Mouse (Mus musculus) lung, postnatal 0 days (tissue): ENCODE results near the gene Syt6. TPM values are rescaled to one million over a fixed set of nuclear protein-coding genes. Genes with fewer than 3 reads are reported as not detected.
A peak's percentile ranks its signal among the peaks of the same experiment; 100 is the strongest.

ENCODE experiments used
- ATAC-seq: fragments of 200-750 bp; cut with Nextera tagmentation; 2 replicates; pipeline ENCODE4 v1.8.0; 2017; ENCODE audit warnings: moderate library complexity
- DNase-seq: peaks from one replicate; pipeline ENCODE4 v3.0.0-alpha.2; 2016; ENCODE audit warnings: low spot score
- H3K27ac ChIP-seq: fragments of 300-500 bp; sonication (generic); 2 replicates; pipeline ENCODE4 v1.5.1; 2014; ENCODE audit warnings: antibody characterized with exemption, mild to moderate bottlenecking, low read length, mixed read lengths
- H3K27me3 ChIP-seq: fragments of 300-500 bp; sonication (generic); replicated peaks from 2 replicates; pipeline ENCODE4 v1.6.1; 2014; ENCODE audit warnings: low read length, mixed read lengths; ENCODE audit not compliant: insufficient read depth
- H3K36me3 ChIP-seq: fragments of 300-500 bp; sonication (generic); 2 replicates; pipeline ENCODE4 v1.6.1; 2014; ENCODE audit warnings: low read length, mixed read lengths; ENCODE audit not compliant: insufficient read depth
- H3K4me1 ChIP-seq: fragments of 300-500 bp; sonication (generic); 2 replicates; pipeline ENCODE4 v1.6.1; 2014; ENCODE audit warnings: antibody characterized with exemption, low read depth, low read length, mixed read lengths; ENCODE audit not compliant: insufficient read depth
- H3K4me2 ChIP-seq: fragments of 300-500 bp; sonication (generic); replicated peaks from 2 replicates; pipeline ENCODE4 v1.6.1; 2014; ENCODE audit warnings: low read depth, mild to moderate bottlenecking, low read length, moderate library complexity, mixed read lengths
- H3K4me3 ChIP-seq: fragments of 300-500 bp; sonication (generic); 2 replicates; pipeline ENCODE4 v1.5.1; 2014; ENCODE audit warnings: low read depth, low read length
- H3K9ac ChIP-seq: fragments of 300-500 bp; sonication (generic); replicated peaks from 2 replicates; pipeline ENCODE4 v1.6.1; 2014; ENCODE audit warnings: low read depth, mild to moderate bottlenecking
- H3K9me3 ChIP-seq: fragments of 300-500 bp; sonication (generic); 2 replicates; pipeline ENCODE4 v1.6.1; 2016; ENCODE audit warnings: low read length, mixed read lengths
- CTCF ChIP-seq: IDR thresholded peaks from 2 replicates; pipeline ENCODE4 v1.5.1; 2016; ENCODE audit warnings: antibody characterized with exemption, mild to moderate bottlenecking
- EP300 ChIP-seq: IDR thresholded peaks from 2 replicates; pipeline ENCODE4 v1.6.1; 2016; ENCODE audit warnings: antibody characterized with exemption, mild to moderate bottlenecking, control low read depth
- WGBS: fragments of 180-500 bp; shearing (Covaris S2); extraction: QIAGEN DNeasy Blood & Tissue Kit; methylation state at CpG from one replicate; pipeline ENCODE4 v1.1.7; 2014; 5-methylcytosine and 5-hydroxymethylcytosine counted together
- polyA plus RNA-seq: library from polyadenylated mRNA; unstranded; fragments of >200 nt; fragmentation: Nextera tagmentation; extraction: Ambion mirVana; gene quantifications from 2 replicates; pipeline ENCODE4 v1.2.1, GENCODE M21; 2015

Syt6 gene
- polyA plus RNA-seq, 1 experiment from 2014 or later, result 2.3 TPM

DNA sequence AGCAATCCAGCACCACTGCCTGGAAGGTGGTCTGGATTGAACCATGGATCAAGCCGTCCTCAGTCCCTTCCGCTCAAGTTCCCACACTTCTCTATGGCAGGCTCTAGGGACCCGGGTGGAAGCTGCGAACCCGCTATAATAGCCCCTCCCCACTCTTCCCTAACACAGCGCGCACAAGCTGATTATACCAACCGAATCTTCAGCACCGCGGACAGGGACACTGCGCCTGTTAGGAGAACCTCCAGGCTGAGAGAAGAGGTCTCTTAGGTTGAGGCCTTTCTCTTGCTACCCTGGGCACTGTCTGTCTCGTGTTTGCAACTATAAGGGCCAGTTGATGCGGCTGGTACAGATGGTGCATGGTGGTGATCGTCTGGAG is 1.3 kb upstream of the Syt6 start:
- DNase-seq (peak; percentile 82), ATAC-seq (peak; percentile 74)
- 0 out of 2 replicates have a peak, but pooled peaks cover 3% of the 10 kb centered on the region for H3K4me1 ChIP-seq
- no peak overlapping the region for H3K27ac ChIP-seq
- TF ChIP-seq EP300, result no peak
- no peak for TF ChIP-seq CTCF
- no peak overlapping the region for H3K9ac ChIP-seq
- no peaks in the 10 kb centered on the region for H3K9me3 ChIP-seq
- H3K4me3 ChIP-seq, result no peak overlapping the region
- no peak overlapping the region for H3K4me2 ChIP-seq
- peaks cover 39% of the 10 kb centered on the region for H3K27me3 ChIP-seq
- no peaks in the 10 kb centered on the region for H3K36me3 ChIP-seq
- WGBS, result under 1% methylated on average over 14 of the region's 14 CpGs

DNA sequence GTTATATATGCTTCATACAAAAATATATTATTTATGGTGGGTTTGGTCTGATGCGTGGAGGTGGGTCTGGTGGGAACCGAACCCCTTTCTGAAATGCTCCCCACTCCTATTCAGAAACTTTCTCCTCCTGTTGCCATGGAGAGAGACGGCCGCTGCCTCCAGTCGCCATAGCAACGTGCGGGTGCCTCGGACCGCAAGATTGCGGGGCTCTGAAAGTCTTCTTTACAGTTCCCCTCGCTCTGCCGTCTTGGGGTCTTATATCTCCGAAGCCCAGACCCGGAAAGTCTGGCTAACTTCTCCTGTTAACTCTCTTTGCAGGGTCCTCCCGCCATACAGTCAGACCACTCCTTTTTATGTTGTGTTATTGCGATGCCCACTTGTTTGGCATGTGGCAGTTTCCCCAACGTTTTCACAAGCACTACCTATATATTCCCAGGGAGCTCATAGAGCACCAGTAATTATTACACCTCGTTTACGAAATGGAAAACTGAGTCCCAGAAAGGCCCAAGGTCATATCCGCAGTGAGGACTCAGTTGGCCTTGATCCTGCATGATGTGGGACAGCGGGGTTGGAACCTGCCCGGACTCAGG is 370 bp upstream of the Syt6 start:
- Histone ChIP-seq H3K27me3 (peaks cover 39% of the 10 kb centered on the region), H3K9me3 (no peaks in the 10 kb centered on the region), H3K4me3 (no peak overlapping the region), H3K4me2 (peak overlapping the region; percentile 71; the same call in 1 of the 2 replicates), H3K36me3 (no peaks in the 10 kb centered on the region), H3K9ac (no peak overlapping the region), H3K27ac (no peak overlapping the region), H3K4me1 (0 out of 2 replicates have a peak, but pooled peaks cover 3% of the 10 kb centered on the region)
- DNase-seq (no peak), ATAC-seq (no peak)
- TF ChIP-seq CTCF, result no peak
- no peak for TF ChIP-seq EP300
- 19% methylated on average over 22 of the region's 22 CpGs for WGBS

DNA sequence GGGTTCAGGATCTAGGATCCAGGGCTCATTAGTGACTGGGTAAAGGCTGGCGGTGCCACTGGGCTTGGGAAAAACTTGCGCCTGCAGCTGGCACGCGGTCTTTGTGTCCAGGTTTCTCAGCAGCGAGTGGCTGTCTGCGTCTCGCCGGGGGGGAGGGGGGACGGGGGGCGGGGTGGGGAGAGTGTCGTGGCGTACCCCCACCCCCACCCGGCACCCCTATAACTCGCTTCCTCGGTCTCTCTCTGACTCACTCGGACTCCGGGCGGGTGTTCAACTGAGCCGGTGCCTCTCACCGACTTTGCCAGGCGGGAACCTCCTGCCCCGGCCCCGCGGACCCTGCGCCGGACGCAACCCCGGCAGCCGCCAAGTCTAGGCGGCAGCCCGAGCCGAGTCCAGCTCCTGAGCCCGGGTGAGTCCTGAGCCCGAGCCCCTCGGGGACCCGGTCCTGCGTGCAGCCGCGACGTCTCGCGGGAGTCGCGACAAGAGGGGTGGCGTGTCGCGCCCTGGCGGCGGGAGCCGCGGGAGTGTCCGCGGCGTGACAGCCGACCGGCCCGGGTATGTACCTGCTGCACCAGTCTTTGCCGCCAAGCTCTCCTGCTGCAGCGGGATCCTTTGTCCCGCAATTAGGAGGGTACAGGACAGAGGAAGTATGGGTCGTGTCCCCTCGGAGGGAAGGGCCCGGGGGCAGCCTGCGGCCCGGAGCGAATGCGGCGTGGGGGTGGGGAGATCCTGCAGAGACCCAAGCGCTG is 1.0 kb downstream of the Syt6 start:
- H3K9me3 ChIP-seq, result no peaks in the 10 kb centered on the region
- DNase-seq (peak; percentile 12), ATAC-seq (peak; percentile 30)
- H3K9ac ChIP-seq, result no peak overlapping the region
- no peaks in the 10 kb centered on the region for H3K36me3 ChIP-seq
- peaks cover 39% of the 10 kb centered on the region for H3K27me3 ChIP-seq
- H3K4me2 ChIP-seq, result peak overlapping the region; percentile 71
- 2% methylated on average over 57 of the region's 69 CpGs for WGBS
- 0 out of 2 replicates have a peak, but pooled peaks cover 3% of the 10 kb centered on the region for H3K4me1 ChIP-seq
- peak overlapping the region; percentile 43 for H3K4me3 ChIP-seq
- H3K27ac ChIP-seq, result no peak overlapping the region
- TF ChIP-seq EP300, result no peak
- TF ChIP-seq CTCF, result peak; percentile 36

DNA sequence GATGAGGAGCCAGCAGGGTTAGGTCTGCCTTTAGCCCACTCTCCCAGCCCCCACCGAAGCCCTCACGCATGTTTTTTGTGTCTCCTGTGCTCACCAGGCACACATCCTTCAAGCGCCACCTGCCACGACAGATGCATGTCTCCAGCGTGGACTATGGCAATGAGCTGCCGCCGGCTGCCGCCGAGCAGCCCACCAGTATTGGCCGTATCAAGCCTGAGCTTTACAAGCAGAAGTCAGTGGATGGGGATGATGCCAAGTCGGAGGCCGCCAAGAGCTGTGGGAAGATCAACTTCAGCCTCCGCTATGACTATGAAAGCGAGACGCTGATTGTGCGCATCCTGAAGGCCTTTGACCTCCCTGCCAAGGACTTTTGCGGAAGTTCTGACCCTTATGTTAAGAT is 12.1 kb downstream of the Syt6 start:
- DNase-seq (no peak), ATAC-seq (no peak)
- no peak overlapping the region for H3K9ac ChIP-seq
- no peak overlapping the region for H3K4me2 ChIP-seq
- no peak for TF ChIP-seq EP300
- no peak for TF ChIP-seq CTCF
- no peak overlapping the region for H3K4me3 ChIP-seq
- H3K27me3 ChIP-seq, result no peaks in the 10 kb centered on the region
- H3K4me1 ChIP-seq, result no peaks in the 10 kb centered on the region
- WGBS, result 88% methylated on average over 17 of the region's 17 CpGs
- H3K27ac ChIP-seq, result no peak overlapping the region
- H3K9me3 ChIP-seq, result no peaks in the 10 kb centered on the region
- no peaks in the 10 kb centered on the region for H3K36me3 ChIP-seq

DNA sequence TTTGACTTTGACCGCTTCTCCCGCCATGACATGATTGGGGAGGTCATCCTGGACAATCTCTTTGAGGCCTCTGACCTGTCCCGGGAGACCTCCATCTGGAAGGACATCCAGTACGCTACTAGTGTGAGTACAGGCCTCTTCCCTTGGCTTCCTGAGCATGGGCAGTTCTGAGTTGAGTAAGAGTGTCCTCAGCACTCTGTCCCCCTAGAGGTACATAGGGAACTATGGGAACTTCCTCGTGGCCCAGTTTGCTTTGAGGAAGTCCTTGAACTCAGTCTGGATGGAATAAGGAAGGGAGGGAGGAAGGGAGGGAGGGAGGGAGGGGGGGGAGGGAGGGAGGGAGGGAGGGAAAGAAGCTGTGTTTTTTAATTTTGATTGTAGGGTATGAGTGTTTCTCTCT is 12.6 kb downstream of the Syt6 start:
- Histone ChIP-seq H3K4me2 (no peak overlapping the region), H3K27ac (no peak overlapping the region), H3K4me3 (no peak overlapping the region), H3K4me1 (no peaks in the 10 kb centered on the region), H3K36me3 (no peaks in the 10 kb centered on the region), H3K9me3 (no peaks in the 10 kb centered on the region), H3K27me3 (no peaks in the 10 kb centered on the region), H3K9ac (no peak overlapping the region)
- no peak for TF ChIP-seq CTCF
- no peak for TF ChIP-seq EP300
- 80% methylated on average over 4 of the region's 5 CpGs for WGBS
- DNase-seq (peak; percentile 10), ATAC-seq (no peak)

DNA sequence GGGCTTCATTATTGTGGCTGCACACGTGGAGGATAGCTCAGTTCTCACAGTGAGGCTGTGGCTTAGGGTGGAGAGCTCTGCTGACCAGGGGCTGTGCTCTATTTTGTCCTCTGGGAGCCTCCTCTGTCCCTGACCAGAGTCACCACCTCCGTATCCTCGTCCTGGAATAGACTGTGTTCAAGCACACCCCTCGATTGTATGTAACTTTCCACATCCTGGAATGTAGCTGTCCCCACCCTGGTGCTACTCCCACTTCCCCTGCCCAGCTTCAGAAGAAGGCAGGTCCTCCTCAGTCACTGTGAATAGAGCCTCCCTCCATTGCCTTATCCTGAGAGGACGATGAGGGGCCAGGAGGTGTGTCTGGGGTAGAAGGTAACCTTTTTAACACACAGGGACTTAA is 14.6 kb downstream of the Syt6 start:
- Histone ChIP-seq H3K9me3 (no peaks in the 10 kb centered on the region), H3K27me3 (no peaks in the 10 kb centered on the region), H3K4me3 (no peak overlapping the region), H3K9ac (no peak overlapping the region), H3K27ac (no peak overlapping the region), H3K4me2 (no peak overlapping the region), H3K4me1 (no peaks in the 10 kb centered on the region; the same call in 1 of the 2 replicates), H3K36me3 (no peaks in the 10 kb centered on the region)
- 42% methylated on average over 5 of the region's 5 CpGs for WGBS
- ATAC-seq (0 out of 2 replicates have a peak, but pooled peaks have one; percentile 28), DNase-seq (no peak)
- no peak for TF ChIP-seq CTCF
